Mouse (Mus musculus) hindbrain, embryonic 10.5 days (tissue): ENCODE data around the gene Tcirg1. TPM values are rescaled to one million over a fixed set of nuclear protein-coding genes. Genes with fewer than 3 reads are reported as not detected.

Source experiments
- DNase-seq: peaks from one replicate; pipeline ENCODE4 v3.0.0-alpha.2; 2017; ENCODE audit warnings: low spot score
- H3K27ac ChIP-seq: fragments of 300-500 bp; sonication (generic); 2 replicates; pipeline ENCODE4 v1.5.1; 2016; ENCODE audit warnings: mild to moderate bottlenecking, moderate library complexity
- H3K27me3 ChIP-seq: fragments of 300-500 bp; sonication (generic); 2 replicates; pipeline ENCODE4 v1.6.1; 2016; ENCODE audit warnings: mild to moderate bottlenecking; ENCODE audit not compliant: poor library complexity, insufficient read depth, severe bottlenecking
- H3K36me3 ChIP-seq: fragments of 300-500 bp; sonication (generic); 2 replicates; pipeline ENCODE4 v1.6.1; 2016; ENCODE audit warnings: mild to moderate bottlenecking, moderate library complexity
- H3K4me1 ChIP-seq: fragments of 300-500 bp; sonication (generic); replicated peaks from 2 replicates; pipeline ENCODE4 v1.6.1; 2016; ENCODE audit warnings: mild to moderate bottlenecking
- H3K4me3 ChIP-seq: fragments of 300-500 bp; sonication (generic); 2 replicates; pipeline ENCODE4 v1.5.1; 2016; ENCODE audit warnings: mild to moderate bottlenecking, moderate library complexity
- H3K9me3 ChIP-seq: fragments of 300-500 bp; sonication (generic); 2 replicates; pipeline ENCODE4 v1.6.1; 2016; ENCODE audit warnings: mild to moderate bottlenecking, moderate library complexity
- WGBS: fragments of 180-500 bp; shearing (Covaris S2); methylation state at CpG from one replicate; pipeline ENCODE4 v1.1.7; 2016; 5-methylcytosine and 5-hydroxymethylcytosine counted together
- polyA plus RNA-seq: library from polyadenylated mRNA; unstranded; fragments of >200 nt; fragmentation: Nextera tagmentation; extraction: Ambion mirVana; gene quantifications from 2 replicates; pipeline ENCODE4 v1.2.1, GENCODE M21; 2016

Gene Tcirg1
- polyA plus RNA-seq, 1 experiment from 2014 or later = 21.6 TPM

DNA sequence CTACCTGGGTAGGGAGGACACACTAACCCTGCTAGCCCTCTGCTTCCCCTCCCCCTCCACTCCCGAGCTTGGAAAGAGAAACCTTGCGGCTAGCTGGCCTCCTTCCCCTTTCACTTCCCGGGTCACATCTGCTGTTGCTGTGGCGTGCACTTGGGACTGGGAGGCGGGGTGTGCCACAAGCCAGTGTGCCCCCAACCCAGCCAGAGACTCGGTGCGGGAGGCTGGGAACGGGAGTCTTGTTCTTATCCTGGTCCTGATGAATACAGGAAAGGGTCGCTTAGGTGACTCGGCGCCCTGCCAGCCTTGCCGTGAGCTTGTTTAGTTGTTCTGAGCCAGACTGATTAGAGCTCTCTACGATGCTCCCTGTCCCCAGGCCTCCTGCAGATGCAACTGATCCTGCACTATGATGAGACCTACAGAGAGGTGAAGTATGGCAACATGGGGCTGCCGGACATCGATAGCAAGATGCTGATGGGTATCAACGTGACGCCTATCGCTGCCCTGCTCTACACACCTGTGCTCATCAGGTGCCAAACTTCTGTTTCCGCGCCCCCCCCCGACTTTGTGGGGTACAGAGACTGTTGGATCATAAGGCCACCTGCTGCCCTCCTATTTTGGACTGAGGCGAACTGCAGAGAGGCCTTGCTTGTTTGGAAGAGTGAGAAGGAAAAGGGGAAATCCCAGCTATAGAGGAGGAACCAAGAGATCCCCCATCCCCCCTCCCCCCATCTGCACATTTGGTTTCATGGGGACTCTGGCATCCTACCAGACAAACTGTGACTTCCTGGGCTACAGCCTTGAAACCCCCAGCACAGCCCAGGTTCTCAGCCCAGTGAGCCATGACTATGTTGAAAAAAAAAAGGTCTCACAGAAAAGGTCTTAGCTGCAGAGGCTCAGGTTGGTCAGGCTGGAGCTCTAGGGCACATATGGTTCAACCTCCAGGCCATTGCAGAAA is 29.2 kb upstream of the Tcirg1 start:
- Histone ChIP-seq H3K27ac (peak overlapping the region; percentile 75), H3K4me1 (peaks cover 17% of the 10 kb centered on the region)

DNA sequence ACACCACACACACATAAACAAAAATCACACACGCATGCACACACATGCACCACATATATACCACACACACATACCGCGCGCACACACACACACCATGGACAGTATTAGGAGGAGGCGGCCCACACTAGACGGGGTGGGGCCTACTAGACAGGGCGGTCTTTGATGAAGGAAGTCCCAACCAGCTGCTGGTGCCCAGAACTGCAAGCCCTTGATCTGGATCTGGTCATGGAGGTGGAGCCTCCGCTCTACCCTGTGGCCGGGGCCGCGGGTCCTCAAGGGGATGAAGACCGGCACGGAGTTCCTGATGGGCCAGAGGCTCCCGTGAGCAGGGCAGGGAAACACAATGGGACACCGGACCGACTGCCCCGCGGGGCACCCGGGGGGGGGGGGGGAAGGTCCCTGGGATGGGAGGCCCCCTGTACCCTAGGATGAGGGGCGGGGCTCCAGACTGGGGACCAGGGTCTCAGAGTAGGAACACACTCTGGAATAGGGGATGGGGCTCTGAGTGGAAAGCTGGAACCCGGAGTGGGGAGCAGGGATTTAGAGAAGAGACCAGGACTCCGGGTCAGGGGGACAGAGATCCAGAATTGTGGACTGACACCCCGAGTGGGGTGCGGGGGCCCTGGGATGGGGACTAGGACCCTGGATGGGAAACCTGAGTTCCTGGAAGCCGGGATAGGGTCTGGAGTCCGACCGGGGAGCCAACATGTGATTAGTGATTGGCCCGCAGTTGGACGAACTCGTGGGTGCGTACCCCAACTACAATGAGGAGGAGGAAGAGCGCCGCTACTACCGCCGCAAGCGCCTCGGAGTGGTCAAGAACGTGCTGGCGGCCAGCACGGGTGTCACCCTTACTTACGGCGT is 28.3 kb upstream of the Tcirg1 start, which contains the start of gene Unc93b1:
Gene Unc93b1 (plus strand): TSS at position 155 of the 864 bp plus-strand sequence.
- peak within 1 kb of the TSS; percentile 60 for H3K4me3 ChIP-seq
- H3K9me3 ChIP-seq = no peaks in the 10 kb centered on the region
- H3K27ac ChIP-seq = peak within 1 kb of the TSS; percentile 75
- DNase-seq = peak; percentile 69
- H3K36me3 ChIP-seq = no peaks in the 10 kb centered on the region
- WGBS = 6% methylated on average over 42 of the region's 42 CpGs
- peaks cover 25% of the 10 kb centered on the region for H3K27me3 ChIP-seq
- peaks cover 18% of the 10 kb centered on the region for H3K4me1 ChIP-seq

More for the DNA sequence above, 29.2 kb upstream of the Tcirg1 start:
- no peaks in the 10 kb centered on the region for H3K36me3 ChIP-seq
- peak; percentile 56 for DNase-seq
- no peaks in the 10 kb centered on the region for H3K9me3 ChIP-seq
- 8% methylated on average over 22 of the region's 22 CpGs for WGBS
- peak overlapping the region; percentile 60 for H3K4me3 ChIP-seq
- peaks cover 25% of the 10 kb centered on the region for H3K27me3 ChIP-seq

DNA sequence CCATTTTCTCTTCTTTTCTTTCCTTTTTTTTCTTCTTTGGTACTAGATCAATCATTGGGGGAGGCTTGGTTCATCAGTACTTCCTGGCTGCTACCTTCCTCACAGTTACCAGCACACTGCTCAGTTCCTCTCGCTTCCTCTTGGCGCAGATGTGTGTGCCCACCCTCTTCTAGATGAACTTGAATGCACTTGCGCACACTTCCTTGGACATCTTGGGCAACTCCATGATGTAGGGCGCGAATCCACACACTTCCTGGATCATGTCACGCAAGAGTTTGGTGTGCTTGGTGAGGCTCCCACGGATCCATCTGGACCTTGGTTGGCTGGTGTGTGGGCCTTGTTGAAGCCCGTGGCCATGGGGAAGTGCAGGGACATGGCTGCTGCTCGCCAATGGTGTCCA is 24.8 kb upstream of the Tcirg1 start:
- no peaks in the 10 kb centered on the region for H3K36me3 ChIP-seq
- H3K4me3 ChIP-seq = no peak overlapping the region
- 90% methylated on average over 9 of the region's 9 CpGs for WGBS
- peaks cover 34% of the 10 kb centered on the region for H3K4me1 ChIP-seq
- H3K27me3 ChIP-seq = peaks cover 19% of the 10 kb centered on the region
- no peak for DNase-seq
- H3K9me3 ChIP-seq = no peaks in the 10 kb centered on the region
- H3K27ac ChIP-seq = no peak overlapping the region

DNA sequence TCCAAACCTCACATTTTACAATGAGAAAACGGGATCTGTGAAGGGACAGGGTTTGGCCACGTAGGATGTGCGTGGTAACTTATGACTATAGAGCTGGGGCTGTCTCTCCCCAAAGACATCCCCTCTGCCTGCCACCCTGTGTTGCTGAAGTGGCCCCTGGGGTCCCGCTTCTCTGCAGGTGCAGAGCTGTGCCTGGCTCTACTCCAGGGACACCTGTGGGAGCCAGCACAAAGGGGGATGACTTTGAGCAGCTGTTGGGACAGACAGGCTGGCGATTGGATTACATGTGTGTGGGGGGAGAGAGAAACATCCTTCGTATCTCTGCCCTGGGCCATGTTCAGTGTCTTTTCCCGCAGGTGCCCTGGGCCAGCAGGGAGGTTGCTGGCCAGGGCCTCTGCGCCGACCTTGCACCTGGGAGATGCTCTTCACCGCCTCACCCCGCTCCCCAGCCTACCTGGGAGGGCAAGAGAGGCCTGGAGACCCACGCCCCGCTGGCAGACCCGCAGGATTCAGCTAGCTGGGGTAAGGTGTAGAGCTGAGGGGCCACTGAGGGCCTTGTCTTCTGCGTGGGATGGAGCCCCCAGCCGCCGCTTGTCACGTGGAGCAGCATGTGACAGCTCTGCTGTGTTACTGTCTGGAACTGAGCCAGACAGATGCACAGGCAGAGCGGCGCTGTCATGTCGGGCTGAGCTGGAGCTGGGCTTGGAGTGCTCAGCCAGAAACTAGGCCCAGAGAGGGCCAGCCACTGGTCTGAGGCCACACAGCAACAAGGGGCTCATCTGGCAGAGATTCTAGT is 23.5 kb upstream of the Tcirg1 start:
- no peak for DNase-seq
- Histone ChIP-seq H3K36me3 (no peaks in the 10 kb centered on the region), H3K27ac (no peak overlapping the region; the same call in 1 of the 2 replicates), H3K9me3 (no peaks in the 10 kb centered on the region), H3K4me3 (no peak overlapping the region), H3K27me3 (peaks cover 7% of the 10 kb centered on the region; the same call in 1 of the 2 replicates), H3K4me1 (peaks cover 31% of the 10 kb centered on the region)
- 79% methylated on average over 21 of the region's 21 CpGs for WGBS

DNA sequence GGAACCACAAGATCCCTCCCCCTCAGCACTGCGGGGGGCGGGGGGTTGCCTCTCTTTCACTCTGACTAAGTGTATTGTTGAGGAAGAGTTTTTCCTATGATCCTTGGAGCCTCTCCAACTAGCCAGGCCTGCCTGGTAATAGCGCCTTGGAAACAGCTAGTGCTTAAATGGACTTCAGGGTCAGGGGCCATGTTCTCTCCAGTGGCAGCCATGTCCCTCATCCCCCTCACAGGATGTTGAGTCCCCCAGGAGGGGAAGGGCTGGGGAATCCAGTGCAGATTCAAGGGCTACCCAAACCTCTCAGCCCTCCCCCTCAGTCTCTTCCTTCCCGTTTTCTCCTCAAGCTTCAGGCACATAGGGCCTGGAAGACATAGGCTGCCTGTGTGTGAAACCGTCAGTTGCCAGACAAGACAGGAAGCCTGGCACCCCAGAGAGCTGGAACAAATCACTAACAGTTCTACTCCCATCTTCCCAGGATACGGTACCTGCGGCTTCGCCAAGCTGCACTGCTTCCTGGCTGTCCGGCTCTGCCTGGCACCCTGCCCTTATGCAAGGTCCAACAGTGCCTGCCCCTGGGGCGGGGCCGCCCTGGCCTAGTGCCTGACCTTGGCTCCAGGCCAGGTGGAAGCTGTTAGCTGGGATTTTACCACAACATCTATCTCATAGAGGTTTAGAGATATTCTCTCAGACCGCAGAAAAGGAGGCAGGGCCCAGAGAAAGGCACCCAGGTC is 22.4 kb upstream of the Tcirg1 start, which contains the start of gene Aldh3b1:
Gene Aldh3b1 (minus strand): TSS at position 598 of the 731 bp plus-strand sequence.
- 63% methylated on average over 12 of the region's 12 CpGs for WGBS
- Histone ChIP-seq H3K27ac (peak within 1 kb of the TSS; percentile 63), H3K27me3 (no peaks in the 10 kb centered on the region), H3K4me3 (no peak within 1 kb of the TSS), H3K9me3 (no peaks in the 10 kb centered on the region), H3K36me3 (no peaks in the 10 kb centered on the region), H3K4me1 (peaks cover 26% of the 10 kb centered on the region)
- DNase-seq = no peak

- WGBS = 79% methylated on average over 4 of the region's 4 CpGs
- Histone ChIP-seq H3K27me3 (no peaks in the 10 kb centered on the region), H3K27ac (peak overlapping the region; percentile 63)
These were observed 21.8 kb upstream of the Tcirg1 start for GRCm38 (mm10) chr19:3928779-3929178.

DNA sequence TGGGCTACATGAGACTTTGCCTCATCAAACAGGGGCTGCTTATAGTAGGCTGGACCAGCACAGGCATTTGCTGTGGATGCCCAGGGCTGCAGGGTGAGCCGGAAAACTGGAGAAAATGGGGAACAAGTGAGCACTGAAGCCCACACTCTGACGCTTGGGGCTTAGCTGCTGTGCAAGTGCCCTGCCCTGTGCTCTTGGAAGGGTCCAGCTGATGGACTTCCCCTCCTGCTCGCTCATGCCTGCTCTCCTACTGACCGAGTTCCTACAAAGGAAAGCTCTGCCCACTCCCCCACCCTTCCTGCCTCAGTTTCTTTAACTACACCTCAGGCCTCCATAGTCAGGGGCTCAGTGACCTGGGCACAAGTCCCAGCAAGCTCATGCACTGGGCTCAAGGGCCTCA is 21.1 kb upstream of the Tcirg1 start:
- Histone ChIP-seq H3K27me3 (no peaks in the 10 kb centered on the region), H3K36me3 (no peaks in the 10 kb centered on the region), H3K4me3 (no peak overlapping the region), H3K4me1 (peaks cover 38% of the 10 kb centered on the region), H3K9me3 (no peaks in the 10 kb centered on the region), H3K27ac (no peak overlapping the region; the same call in 1 of the 2 replicates)
- DNase-seq = no peak
- 91% methylated on average over 4 of the region's 4 CpGs for WGBS

More at GRCm38 (mm10) chr19:3928779-3929178, 21.8 kb upstream of the Tcirg1 start:
- H3K9me3 ChIP-seq = no peaks in the 10 kb centered on the region
- peaks cover 30% of the 10 kb centered on the region for H3K4me1 ChIP-seq
- no peaks in the 10 kb centered on the region for H3K36me3 ChIP-seq
- DNase-seq = no peak
- H3K4me3 ChIP-seq = no peak overlapping the region

- 71% methylated on average over 6 of the region's 6 CpGs for WGBS
- Histone ChIP-seq H3K4me3 (no peak overlapping the region), H3K9me3 (no peaks in the 10 kb centered on the region), H3K27me3 (no peaks in the 10 kb centered on the region), H3K36me3 (no peaks in the 10 kb centered on the region), H3K27ac (0 out of 2 replicates have a peak overlapping the region, but pooled peaks have one; percentile 6), H3K4me1 (peaks cover 41% of the 10 kb centered on the region)
- DNase-seq = no peak
These were observed 19.8 kb upstream of the Tcirg1 start for GRCm38 (mm10) chr19:3926685-3927084.

GRCm38 (mm10) chr19:3926279-3926678 is 19.3 kb upstream of the Tcirg1 start:
- H3K4me1 ChIP-seq = peaks cover 41% of the 10 kb centered on the region
- DNase-seq = no peak
- no peaks in the 10 kb centered on the region for H3K27me3 ChIP-seq
- H3K27ac ChIP-seq = 0 out of 2 replicates have a peak overlapping the region, but pooled peaks have one; percentile 6
- H3K9me3 ChIP-seq = no peaks in the 10 kb centered on the region
- 69% methylated on average over 3 of the region's 3 CpGs for WGBS
- no peak overlapping the region for H3K4me3 ChIP-seq
- H3K36me3 ChIP-seq = no peaks in the 10 kb centered on the region

DNA sequence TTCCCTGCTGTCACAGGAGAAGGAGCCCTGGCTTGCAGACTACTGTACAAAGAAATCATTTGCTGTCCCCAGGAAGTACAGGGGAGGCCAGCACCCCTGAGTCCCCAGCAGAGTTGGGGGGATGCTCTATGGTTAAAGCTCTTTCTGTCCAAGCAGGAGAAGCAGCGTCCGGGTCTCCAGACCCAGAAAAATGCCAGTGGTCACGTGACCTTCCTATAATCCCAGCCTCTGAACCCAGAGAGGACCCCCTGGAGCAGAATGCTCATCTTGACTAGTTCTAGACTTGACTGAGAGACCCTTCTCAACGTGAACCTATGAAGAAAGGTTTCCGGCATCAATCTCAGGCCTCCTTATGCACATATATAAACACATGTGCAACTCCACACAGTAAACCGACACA is 18.9 kb upstream of the Tcirg1 start:
- DNase-seq = no peak
- Histone ChIP-seq H3K27me3 (no peaks in the 10 kb centered on the region), H3K4me3 (no peak overlapping the region), H3K27ac (no peak overlapping the region), H3K4me1 (peaks cover 41% of the 10 kb centered on the region), H3K36me3 (no peaks in the 10 kb centered on the region), H3K9me3 (no peaks in the 10 kb centered on the region)
- 87% methylated on average over 6 of the region's 6 CpGs for WGBS

- no peak for DNase-seq
- Histone ChIP-seq H3K36me3 (no peaks in the 10 kb centered on the region), H3K9me3 (no peaks in the 10 kb centered on the region), H3K4me1 (peaks cover 39% of the 10 kb centered on the region), H3K27ac (no peak overlapping the region), H3K4me3 (no peak overlapping the region), H3K27me3 (no peaks in the 10 kb centered on the region)
- WGBS = 94% methylated on average over 7 of the region's 7 CpGs
These were observed 17.9 kb upstream of the Tcirg1 start for GRCm38 (mm10) chr19:3924868-3925267.
